Mouse (Mus musculus) testis, adult 2 months (tissue): Measurements from ENCODE around the gene Best2.

Experiments used
- CTCF ChIP-seq: fragments of 200-500 bp; IDR thresholded peaks from 2 replicates; pipeline ENCODE4 v1.5.1; 2012; ENCODE audit warnings: low read depth, mild to moderate bottlenecking, inconsistent platforms, low read length, moderate library complexity; ENCODE audit not compliant: control insufficient read depth, insufficient read depth, insufficient replicate concordance
- POLR2A ChIP-seq: fragments of 200-500 bp; IDR thresholded peaks from 2 replicates; pipeline ENCODE4 v1.6.1; 2012; ENCODE audit warnings: low read depth, mild to moderate bottlenecking, inconsistent platforms, low read length, moderate library complexity; ENCODE audit not compliant: control insufficient read depth

DNA sequence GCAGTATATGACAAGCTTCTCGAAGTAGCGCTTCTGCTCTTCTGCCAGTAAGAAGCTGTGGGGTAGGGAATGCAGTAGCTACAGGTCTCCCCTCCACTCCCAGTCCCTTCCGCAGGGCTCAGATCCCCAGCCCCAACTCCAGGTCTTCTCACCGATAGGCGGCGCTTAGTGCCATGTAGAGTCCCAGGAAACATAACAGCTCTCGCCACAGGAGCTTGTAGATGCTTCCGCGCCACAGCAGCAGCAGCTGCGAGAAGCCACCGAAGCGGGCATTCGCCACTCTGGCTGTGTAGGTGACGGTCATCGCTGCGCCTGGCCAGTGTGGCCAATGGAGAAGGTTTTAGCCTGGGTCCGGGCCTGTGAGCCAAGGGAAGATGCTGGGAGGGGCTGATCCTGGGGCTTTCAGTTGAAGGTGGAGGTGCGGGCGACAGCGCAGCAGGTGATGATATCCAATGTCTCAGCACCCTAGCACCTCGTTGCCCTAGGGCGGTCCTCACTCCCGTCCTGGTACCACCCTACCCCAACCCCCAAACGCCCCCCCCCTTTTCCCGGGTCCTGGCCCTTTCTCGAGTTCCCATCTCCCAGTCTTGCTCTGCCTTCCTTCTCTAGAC is 996 bp downstream of the Best2 start:
- TF ChIP-seq CTCF (peak; percentile 29; the same call in 1 of the 2 replicates), POLR2A (no peak)
